Comparison of ENCODE assay signal across 18 mouse cellular contexts in the genomic region with DNA sequence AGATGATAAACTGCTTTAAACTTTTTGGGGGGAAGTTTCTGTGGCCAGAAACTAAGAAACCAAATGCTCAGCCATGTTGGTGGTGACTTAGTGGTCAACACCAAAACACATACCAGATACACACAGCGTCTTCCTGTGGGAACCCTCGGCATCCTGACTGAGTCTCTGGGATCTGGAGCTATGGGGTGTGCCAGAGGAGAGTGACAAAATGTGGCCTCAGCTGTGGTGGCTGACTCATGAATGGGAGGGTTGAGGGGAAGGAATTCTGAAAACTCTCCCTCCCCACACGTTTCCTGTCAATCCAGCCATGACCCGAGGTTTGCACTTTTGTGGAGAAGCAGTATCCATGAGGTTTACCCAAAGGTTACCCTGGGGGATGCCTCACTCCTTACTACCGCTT. TPM values are rescaled to one million over a fixed set of nuclear protein-coding genes. Genes with fewer than 3 reads are reported as not detected.
DNase-seq lines count a peak whose midpoint lies in the region; ATAC-seq and TF ChIP-seq lines count a peak whose summit lies in the region.
"Had no signal": no experiment of that assay in that cellular context is flagged by ENCODE, and none has a peak within 500 bp of the region (broad histone marks: within the 10 kb centered on the region; RNA-seq: fewer than 3 reads in every experiment).

No protein-coding gene starts in this region.

- H3K4me2 ChIP-seq in embryonic facial prominence, embryonic 14.5 days (ENCODE audit: low read depth, low read length): no peak overlapping the region
- no peak overlapping the region for H3K4me2 ChIP-seq in liver, embryonic 12.5 days
- H3K4me2 ChIP-seq: hindbrain, embryonic 13.5 days; lung, embryonic 15.5 days; midbrain, embryonic 13.5 days had no signal

- H3K9me3 ChIP-seq in embryonic facial prominence, embryonic 14.5 days (ENCODE audit: control insufficient read depth, low read length): no peaks in the 10 kb centered on the region
- H3K9me3 ChIP-seq in embryonic facial prominence, embryonic 10.5 days: no peaks in the 10 kb centered on the region
- no peaks in the 10 kb centered on the region for H3K9me3 ChIP-seq in liver, embryonic 12.5 days (replicated peaks)
- H3K9me3 ChIP-seq: G1E; hindbrain, embryonic 13.5 days; lung, embryonic 15.5 days; midbrain, embryonic 13.5 days had no signal

- no peak overlapping the region for H3K4me3 ChIP-seq in embryonic facial prominence, embryonic 14.5 days (ENCODE audit: low read depth, low read length)
- H3K4me3 ChIP-seq in embryonic facial prominence, embryonic 10.5 days: no peak overlapping the region
- H3K4me3 ChIP-seq in layer of hippocampus, adult 2 months: no peak overlapping the region
- no peak overlapping the region for H3K4me3 ChIP-seq in liver, embryonic 12.5 days
- no peak overlapping the region for H3K4me3 ChIP-seq in thymus, adult 2 months (ENCODE audit: control insufficient read depth, insufficient read depth, low read length)
- H3K4me3 ChIP-seq: hindbrain, embryonic 13.5 days; lung, embryonic 15.5 days; midbrain, embryonic 13.5 days had no signal

- ATAC-seq in embryonic facial prominence, embryonic 14.5 days (ENCODE audit: low read depth): no peak
- 0 out of 2 replicates have a peak, but pooled peaks have one; percentile 12 for ATAC-seq in granulocyte monocyte progenitor cell, adult 5-6 weeks (replicated peaks; ENCODE audit: poor library complexity, severe bottlenecking)
- no peak for ATAC-seq in liver, embryonic 12.5 days
- ATAC-seq: CD4-positive, CD25-positive, alpha-beta regulatory T cell, adult 4 months; forebrain, embryonic 14.5 days; intestine, embryonic 16.5 days; midbrain, embryonic 13.5 days had no signal

- no peaks in the 10 kb centered on the region for H3K4me1 ChIP-seq in embryonic facial prominence, embryonic 14.5 days (ENCODE audit: control insufficient read depth, insufficient read depth, low read length)
- peaks cover 26% of the 10 kb centered on the region for H3K4me1 ChIP-seq in embryonic facial prominence, embryonic 10.5 days
- no peaks in the 10 kb centered on the region for H3K4me1 ChIP-seq in liver, embryonic 12.5 days
- H3K4me1 ChIP-seq in thymus, adult 2 months (replicated peaks; ENCODE audit: control insufficient read depth, insufficient read depth, low read length): no peaks in the 10 kb centered on the region
- H3K4me1 ChIP-seq: hindbrain, embryonic 13.5 days; lung, embryonic 15.5 days; midbrain, embryonic 13.5 days had no signal

- no peak overlapping the region for H3K27ac ChIP-seq in embryonic facial prominence, embryonic 14.5 days (replicated peaks; ENCODE audit: low read depth, low read length)
- H3K27ac ChIP-seq in embryonic facial prominence, embryonic 10.5 days (replicated peaks): no peak overlapping the region
- H3K27ac ChIP-seq in layer of hippocampus, adult 2 months: peak overlapping the region; percentile 80; the same call in 1 of the 2 replicates
- no peak overlapping the region for H3K27ac ChIP-seq in liver, embryonic 12.5 days
- no peak overlapping the region for H3K27ac ChIP-seq in thymus, adult 2 months (ENCODE audit: control insufficient read depth, insufficient read depth, low read length)
- H3K27ac ChIP-seq: hindbrain, embryonic 13.5 days; lung, embryonic 15.5 days; midbrain, embryonic 13.5 days had no signal

- H3K27me3 ChIP-seq in embryonic facial prominence, embryonic 14.5 days (replicated peaks; ENCODE audit: control insufficient read depth, insufficient read depth, low read length): no peaks in the 10 kb centered on the region
- no peaks in the 10 kb centered on the region for H3K27me3 ChIP-seq in embryonic facial prominence, embryonic 10.5 days (replicated peaks; ENCODE audit: low read depth, poor library complexity, severe bottlenecking)
- no peaks in the 10 kb centered on the region for H3K27me3 ChIP-seq in liver, embryonic 12.5 days (replicated peaks)
- H3K27me3 ChIP-seq in thymus, adult 2 months (ENCODE audit: control insufficient read depth, insufficient read depth, low read length): no peaks in the 10 kb centered on the region
- H3K27me3 ChIP-seq: hindbrain, embryonic 13.5 days; lung, embryonic 15.5 days; midbrain, embryonic 13.5 days had no signal

- 64% methylated on average over 5 of the region's 5 CpGs for WGBS in embryonic facial prominence, embryonic 14.5 days
- WGBS in embryonic facial prominence, embryonic 10.5 days: 75% methylated on average over 5 of the region's 5 CpGs
- WGBS in liver, embryonic 12.5 days (ENCODE audit: insufficient replicate concordance): 34% methylated on average over 5 of the region's 5 CpGs
- 15% methylated on average over 5 of the region's 5 CpGs for WGBS in thymus, adult 2 months

- TF ChIP-seq CTCF in layer of hippocampus, adult 2 months (conservative IDR thresholded peaks at IDR 0.05): no peak
- TF ChIP-seq CTCF in thymus, adult 2 months (IDR thresholded peaks at IDR 0.05; ENCODE audit: borderline replicate concordance, control insufficient read depth, extremely low read depth, insufficient read depth, low read length, poor library complexity): no peak

- no peaks in the 10 kb centered on the region for H3K36me3 ChIP-seq in embryonic facial prominence, embryonic 14.5 days (ENCODE audit: control insufficient read depth, insufficient read depth, low read length)
- no peaks in the 10 kb centered on the region for H3K36me3 ChIP-seq in embryonic facial prominence, embryonic 10.5 days (replicated peaks)
- no peaks in the 10 kb centered on the region for H3K36me3 ChIP-seq in liver, embryonic 12.5 days
- no peaks in the 10 kb centered on the region for H3K36me3 ChIP-seq in thymus, adult 2 months (ENCODE audit: control insufficient read depth, insufficient read depth, low read length)
- H3K36me3 ChIP-seq: G1E; hindbrain, embryonic 13.5 days; lung, embryonic 15.5 days; midbrain, embryonic 13.5 days had no signal

- H3K9ac ChIP-seq in embryonic facial prominence, embryonic 14.5 days (ENCODE audit: low read depth, low read length): no peak overlapping the region
- H3K9ac ChIP-seq in liver, embryonic 12.5 days: no peak overlapping the region
- H3K9ac ChIP-seq: hindbrain, embryonic 13.5 days; lung, embryonic 15.5 days; midbrain, embryonic 13.5 days had no signal

- no peak for TF ChIP-seq POLR2A in thymus, adult 2 months (IDR thresholded peaks at IDR 0.05; ENCODE audit: control insufficient read depth, extremely low read depth, insufficient read depth, low read length, poor library complexity)

- DNase-seq in embryonic facial prominence, embryonic 14.5 days (ENCODE audit: low spot score): peak; percentile 34
- DNase-seq in embryonic facial prominence, embryonic 10.5 days (ENCODE audit: low spot score): no peak
- DNase-seq in layer of hippocampus, adult 2 months (ENCODE audit: low spot score in 2 of 2): no peak
- DNase-seq in layer of hippocampus, postnatal 14 days (ENCODE audit: low spot score in 2 of 2): no peak
- DNase-seq in thymus, adult 2 months: no peak
- DNase-seq in embryo, embryonic 11 days: no peak
- DNase-seq: cerebellum, adult 8-10 months; left cerebral cortex, postnatal 4 days had no signal

RNA-seq across cellular contexts. Expression of gene Me3, which starts 32.0 kb away (rescaled TPM):
- polyA plus RNA-seq in embryonic facial prominence, embryonic 14.5 days (2014; fragmentation: Nextera tagmentation; extraction: Ambion mirVana): 1.6 and 1.9 TPM in 2 replicates
- 1.5 and 2.6 TPM in 2 replicates for polyA plus RNA-seq in embryonic facial prominence, embryonic 10.5 days (2016; fragmentation: Nextera tagmentation; extraction: Ambion mirVana)
- 10 to 100 TPM; 83.3 to 90.8 TPM for total RNA-seq in layer of hippocampus, adult 2 months (2021)
- total RNA-seq in layer of hippocampus, postnatal 14 days (2021): 10 to 100 TPM; 82.6 to 89.8 TPM
- total RNA-seq in granulocyte monocyte progenitor cell, adult 5-6 weeks (2014; fragmentation: Nextera tagmentation): not detected in 2 replicates
- total RNA-seq in granulocyte monocyte progenitor cell, adult 5-6 weeks (2017): not detected in 2 replicates
- polyA plus RNA-seq in liver, embryonic 12.5 days (2016; fragmentation: Nextera tagmentation; extraction: Ambion mirVana): 0.12 and 0.17 TPM in 2 replicates
- 1.8 and 7.8 TPM in 2 replicates for polyA plus RNA-seq in thymus, adult 2 months (2012; rRNA removed)
- total RNA-seq: neutrophil, adult 5-6 weeks had no signal
- polyA plus RNA-seq: G1E had no signal
